Mouse (Mus musculus): ENCODE measurements around the gene Flrt3. TPM values are rescaled to one million over a fixed set of nuclear protein-coding genes. Genes with fewer than 3 reads are reported as not detected.

Gene Flrt3
- polyA plus RNA-seq, 1 experiment from 2014 or later, result 62.5 TPM

DNA sequence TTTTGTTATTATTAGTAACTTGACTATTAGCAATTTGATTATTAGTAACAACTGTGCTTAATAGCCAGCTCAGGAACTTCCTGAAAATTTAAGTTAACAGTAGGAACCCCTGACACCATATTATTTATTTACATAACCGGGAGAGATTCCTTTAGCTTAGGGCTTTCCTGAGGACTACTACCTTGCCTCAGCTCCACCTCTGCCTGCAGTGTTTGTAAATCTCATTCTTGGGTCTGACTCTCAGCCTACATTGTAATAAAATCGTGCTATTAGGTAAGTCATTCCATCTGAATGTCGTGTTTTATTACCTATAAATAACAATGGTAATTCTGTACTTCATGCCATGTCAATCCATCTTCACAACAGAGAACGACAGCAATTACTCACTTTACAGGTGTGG, 21.2 kb upstream of the Flrt3 start:
- H3K4me1 ChIP-seq (ENCODE audit: control insufficient read depth, insufficient read depth, low read length), result no peaks in the 10 kb centered on the region
- DNase-seq (ENCODE audit: low spot score), result no peak
- 85% methylated on average over 4 of the region's 4 CpGs for WGBS
- H3K4me3 ChIP-seq (ENCODE audit: low read depth, low read length), result no peak overlapping the region
- H3K9me3 ChIP-seq (replicated peaks; ENCODE audit: control insufficient read depth, low read length), result no peaks in the 10 kb centered on the region
- H3K9ac ChIP-seq (ENCODE audit: low read length), result no peak overlapping the region
- H3K4me2 ChIP-seq (ENCODE audit: low read length), result no peak overlapping the region
- H3K27me3 ChIP-seq (replicated peaks; ENCODE audit: control insufficient read depth, insufficient read depth, low read length), result no peaks in the 10 kb centered on the region
- no peak for ATAC-seq
- no peak overlapping the region for H3K27ac ChIP-seq (ENCODE audit: low read depth, low read length)
- no peaks in the 10 kb centered on the region for H3K36me3 ChIP-seq (ENCODE audit: control insufficient read depth, insufficient read depth, low read length)

DNA sequence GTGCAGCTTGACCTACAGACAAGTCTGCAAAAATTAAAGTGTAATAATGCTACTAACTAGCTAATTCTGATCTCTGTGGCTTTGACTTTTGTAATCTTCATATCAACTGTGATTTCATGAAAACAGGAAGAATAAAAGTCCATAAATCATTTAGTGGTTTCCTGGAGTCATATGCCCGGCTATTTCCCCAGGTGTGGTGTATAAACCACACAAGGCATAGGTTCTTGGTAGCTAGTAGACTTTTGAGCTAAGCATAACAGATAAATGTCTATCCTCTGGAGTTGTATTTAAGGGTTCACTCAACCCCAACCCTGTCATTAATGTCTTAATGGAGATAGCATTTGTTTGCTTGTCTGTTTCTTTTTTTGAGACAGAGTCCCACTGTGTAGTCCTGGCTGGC, 20.1 kb upstream of the Flrt3 start:
- H3K4me3 ChIP-seq (ENCODE audit: low read depth, low read length), result no peak overlapping the region
- 97% methylated on average over 1 of the region's 1 CpGs for WGBS
- H3K27me3 ChIP-seq (replicated peaks; ENCODE audit: control insufficient read depth, insufficient read depth, low read length), result no peaks in the 10 kb centered on the region
- DNase-seq (ENCODE audit: low spot score) (no peak), ATAC-seq (no peak)
- H3K9ac ChIP-seq (ENCODE audit: low read length), result no peak overlapping the region
- no peak overlapping the region for H3K27ac ChIP-seq (ENCODE audit: low read depth, low read length)
- no peaks in the 10 kb centered on the region for H3K36me3 ChIP-seq (ENCODE audit: control insufficient read depth, insufficient read depth, low read length)
- H3K4me2 ChIP-seq (ENCODE audit: low read length), result no peak overlapping the region
- no peaks in the 10 kb centered on the region for H3K9me3 ChIP-seq (replicated peaks; ENCODE audit: control insufficient read depth, low read length)
- no peaks in the 10 kb centered on the region for H3K4me1 ChIP-seq (ENCODE audit: control insufficient read depth, insufficient read depth, low read length)

DNA sequence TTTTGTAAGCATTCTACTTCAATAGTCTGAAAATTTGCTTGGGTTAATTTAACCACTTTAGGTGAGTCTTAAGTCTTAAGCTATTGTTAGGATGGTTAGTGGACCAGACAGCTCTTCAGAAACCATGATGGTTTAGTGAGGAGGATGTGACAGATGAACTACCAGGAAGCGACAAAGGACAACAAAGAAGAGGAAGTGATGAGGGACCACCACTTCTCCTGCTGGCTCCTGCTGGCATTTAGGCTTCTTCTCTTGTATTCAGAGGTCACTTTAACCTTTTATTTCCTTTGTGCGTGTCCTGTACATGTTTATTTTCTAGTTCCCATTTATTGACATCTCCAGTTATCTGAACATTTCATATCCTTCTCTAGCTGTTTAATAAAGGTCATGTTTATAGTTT, 19.6 kb upstream of the Flrt3 start:
- WGBS, result 93% methylated on average over 2 of the region's 2 CpGs
- Histone ChIP-seq H3K27ac (ENCODE audit: low read depth, low read length) (no peak overlapping the region), H3K4me1 (ENCODE audit: control insufficient read depth, insufficient read depth, low read length) (no peaks in the 10 kb centered on the region), H3K9me3 (replicated peaks; ENCODE audit: control insufficient read depth, low read length) (no peaks in the 10 kb centered on the region), H3K36me3 (ENCODE audit: control insufficient read depth, insufficient read depth, low read length) (no peaks in the 10 kb centered on the region), H3K27me3 (replicated peaks; ENCODE audit: control insufficient read depth, insufficient read depth, low read length) (no peaks in the 10 kb centered on the region), H3K9ac (ENCODE audit: low read length) (no peak overlapping the region), H3K4me3 (ENCODE audit: low read depth, low read length) (no peak overlapping the region), H3K4me2 (ENCODE audit: low read length) (no peak overlapping the region)
- DNase-seq (ENCODE audit: low spot score) (no peak), ATAC-seq (no peak)

DNA sequence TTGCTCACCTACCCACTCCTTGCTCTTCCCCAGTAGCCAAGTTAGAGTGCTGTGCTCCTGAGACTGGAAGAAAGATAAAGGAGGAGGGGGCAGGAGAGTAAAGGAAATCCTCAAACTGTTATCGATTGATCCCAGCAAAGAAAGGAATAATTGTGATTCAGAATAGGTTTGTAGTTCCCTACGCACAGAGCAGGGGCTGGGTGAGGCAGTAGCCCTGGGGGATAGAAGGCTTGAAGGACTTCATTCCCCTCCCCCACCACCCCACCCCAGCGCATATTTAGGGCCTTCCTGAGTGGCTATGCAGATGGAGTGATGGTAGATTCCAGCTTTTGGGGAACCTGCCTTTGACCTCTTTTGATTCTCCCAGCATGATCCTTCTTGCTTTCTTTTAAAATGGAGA, 5.5 kb upstream of the Flrt3 start:
- no peak for DNase-seq (ENCODE audit: low spot score)
- no peak overlapping the region for H3K27ac ChIP-seq (ENCODE audit: low read depth, low read length)
- ATAC-seq, result no peak
- WGBS, result 29% methylated on average over 3 of the region's 3 CpGs
- H3K27me3 ChIP-seq (replicated peaks; ENCODE audit: control insufficient read depth, insufficient read depth, low read length), result no peaks in the 10 kb centered on the region
- H3K4me1 ChIP-seq (ENCODE audit: control insufficient read depth, insufficient read depth, low read length), result no peaks in the 10 kb centered on the region
- no peaks in the 10 kb centered on the region for H3K36me3 ChIP-seq (ENCODE audit: control insufficient read depth, insufficient read depth, low read length)
- H3K9me3 ChIP-seq (replicated peaks; ENCODE audit: control insufficient read depth, low read length), result no peaks in the 10 kb centered on the region
- no peak overlapping the region for H3K4me3 ChIP-seq (ENCODE audit: low read depth, low read length)
- H3K9ac ChIP-seq (ENCODE audit: low read length), result no peak overlapping the region
- no peak overlapping the region for H3K4me2 ChIP-seq (ENCODE audit: low read length)

DNA sequence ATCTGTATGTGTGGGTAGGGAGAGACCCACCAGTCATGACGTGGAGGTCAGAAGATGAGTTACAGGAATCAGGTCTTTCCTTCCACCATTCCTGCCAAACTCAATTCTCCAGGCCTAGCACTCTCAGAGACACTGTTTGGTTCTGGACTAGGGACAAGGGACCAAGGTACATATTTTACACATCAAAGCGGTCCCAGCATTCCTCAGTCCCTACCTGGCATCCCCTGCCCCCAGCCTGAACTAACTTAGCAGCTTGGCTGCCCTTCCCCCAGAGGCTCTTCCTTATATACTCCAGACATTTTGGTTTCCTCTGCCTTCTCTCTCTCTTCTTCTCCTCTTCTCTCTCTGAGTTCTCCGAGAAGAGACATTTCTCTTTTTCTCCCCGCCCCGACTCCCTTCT, 2.2 kb upstream of the Flrt3 start:
- DNase-seq (ENCODE audit: low spot score) (no peak), ATAC-seq (no peak)
- Histone ChIP-seq H3K9ac (ENCODE audit: low read length) (no peak overlapping the region), H3K27ac (ENCODE audit: low read depth, low read length) (no peak overlapping the region), H3K9me3 (replicated peaks; ENCODE audit: control insufficient read depth, low read length) (no peaks in the 10 kb centered on the region), H3K4me3 (ENCODE audit: low read depth, low read length) (no peak overlapping the region), H3K27me3 (replicated peaks; ENCODE audit: control insufficient read depth, insufficient read depth, low read length) (no peaks in the 10 kb centered on the region), H3K36me3 (ENCODE audit: control insufficient read depth, insufficient read depth, low read length) (no peaks in the 10 kb centered on the region), H3K4me1 (ENCODE audit: control insufficient read depth, insufficient read depth, low read length) (no peaks in the 10 kb centered on the region; the same call in 1 of the 2 replicates), H3K4me2 (ENCODE audit: low read length) (no peak overlapping the region)
- WGBS, result 89% methylated on average over 5 of the region's 5 CpGs

DNA sequence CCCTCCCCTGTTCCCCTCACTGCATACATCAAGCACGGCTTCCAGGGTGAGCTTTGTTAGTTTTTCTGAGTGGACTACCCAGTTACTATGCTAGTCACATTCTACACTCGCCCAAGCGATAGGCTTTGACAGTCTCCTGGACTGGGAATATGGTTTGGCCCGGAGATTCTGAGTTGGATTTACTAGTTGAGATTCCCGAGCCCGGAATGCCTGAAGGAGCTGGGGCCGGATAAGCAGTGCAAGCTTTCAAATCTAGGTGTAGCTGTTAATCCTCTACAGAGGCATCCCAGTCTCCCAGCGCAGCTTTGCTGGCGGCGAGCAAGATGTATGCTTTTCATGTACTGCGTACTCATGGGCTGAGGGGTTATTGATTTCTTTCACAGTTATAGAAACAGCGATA, 812 bp downstream of the Flrt3 start:
- Histone ChIP-seq H3K27ac (ENCODE audit: low read depth, low read length) (peak overlapping the region; percentile 84), H3K9ac (ENCODE audit: low read length) (peak overlapping the region; percentile 74), H3K4me1 (ENCODE audit: control insufficient read depth, insufficient read depth, low read length) (peaks cover 12% of the 10 kb centered on the region), H3K36me3 (ENCODE audit: control insufficient read depth, insufficient read depth, low read length) (no peaks in the 10 kb centered on the region), H3K27me3 (replicated peaks; ENCODE audit: control insufficient read depth, insufficient read depth, low read length) (no peaks in the 10 kb centered on the region), H3K4me2 (ENCODE audit: low read length) (peak overlapping the region; percentile 69), H3K4me3 (ENCODE audit: low read depth, low read length) (peak overlapping the region; percentile 60), H3K9me3 (replicated peaks; ENCODE audit: control insufficient read depth, low read length) (no peaks in the 10 kb centered on the region)
- WGBS, result under 1% methylated on average over 12 of the region's 12 CpGs
- ATAC-seq, result peak; percentile 42
- DNase-seq (ENCODE audit: low spot score), result peak; percentile 80

DNA sequence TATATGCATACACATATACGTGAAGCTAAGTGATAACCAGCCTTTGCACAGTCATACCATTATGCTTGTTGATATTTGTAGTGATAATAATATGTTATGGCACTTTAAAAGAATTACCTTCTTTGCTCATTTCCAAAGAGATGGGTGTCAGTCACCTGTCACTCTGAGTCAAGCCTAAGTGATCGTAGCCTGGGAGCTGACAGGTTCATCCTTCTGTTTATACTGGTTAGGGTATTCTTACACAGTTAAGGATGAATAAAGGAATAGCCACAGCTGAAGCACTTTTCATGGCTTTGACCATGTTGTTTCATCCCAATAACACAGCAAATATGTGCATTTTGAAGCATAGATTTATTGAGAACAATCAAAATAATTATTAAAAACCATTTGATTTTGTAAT, 1.5 kb downstream of the Flrt3 start:
- H3K9ac ChIP-seq (ENCODE audit: low read length), result peak overlapping the region; percentile 74
- 4% methylated on average over 2 of the region's 2 CpGs for WGBS
- H3K9me3 ChIP-seq (replicated peaks; ENCODE audit: control insufficient read depth, low read length), result no peaks in the 10 kb centered on the region
- H3K36me3 ChIP-seq (ENCODE audit: control insufficient read depth, insufficient read depth, low read length), result no peaks in the 10 kb centered on the region
- H3K27me3 ChIP-seq (replicated peaks; ENCODE audit: control insufficient read depth, insufficient read depth, low read length), result no peaks in the 10 kb centered on the region
- peak overlapping the region; percentile 60 for H3K4me3 ChIP-seq (ENCODE audit: low read depth, low read length)
- ATAC-seq (no peak), DNase-seq (ENCODE audit: low spot score) (peak; percentile 47)
- peak overlapping the region; percentile 60; the same call in 1 of the 2 replicates for H3K27ac ChIP-seq (ENCODE audit: low read depth, low read length)
- peaks cover 15% of the 10 kb centered on the region for H3K4me1 ChIP-seq (ENCODE audit: control insufficient read depth, insufficient read depth, low read length)
- peak overlapping the region; percentile 69 for H3K4me2 ChIP-seq (ENCODE audit: low read length)

DNA sequence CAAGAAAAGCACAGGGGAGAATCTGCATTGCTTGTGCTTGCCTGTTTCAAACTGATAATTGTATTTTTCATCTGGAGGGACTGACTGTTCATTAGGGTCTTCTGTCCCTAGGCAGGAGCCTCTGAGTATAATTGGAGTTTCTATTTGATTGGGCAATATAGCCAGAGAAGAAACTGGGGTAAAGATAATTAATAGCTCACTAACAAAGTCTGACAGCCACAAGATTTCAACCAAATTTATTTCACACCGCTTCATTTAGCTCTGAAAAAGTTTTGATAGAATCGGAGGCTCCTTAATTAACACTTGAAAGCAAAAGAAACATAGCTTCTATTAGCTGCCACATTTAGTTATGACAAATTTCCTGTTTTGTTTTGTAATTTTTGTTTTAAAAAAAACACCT, 2.2 kb downstream of the Flrt3 start:
- WGBS, result 0% methylated on average over 2 of the region's 2 CpGs
- H3K27ac ChIP-seq (ENCODE audit: low read depth, low read length), result peak overlapping the region; percentile 33; the same call in 1 of the 2 replicates
- H3K9ac ChIP-seq (ENCODE audit: low read length), result peak overlapping the region; percentile 58
- DNase-seq (ENCODE audit: low spot score) (peak; percentile 64), ATAC-seq (no peak)
- H3K27me3 ChIP-seq (replicated peaks; ENCODE audit: control insufficient read depth, insufficient read depth, low read length), result no peaks in the 10 kb centered on the region
- peak overlapping the region; percentile 69 for H3K4me2 ChIP-seq (ENCODE audit: low read length)
- no peaks in the 10 kb centered on the region for H3K36me3 ChIP-seq (ENCODE audit: control insufficient read depth, insufficient read depth, low read length)
- H3K4me3 ChIP-seq (ENCODE audit: low read depth, low read length), result peak overlapping the region; percentile 60
- H3K9me3 ChIP-seq (replicated peaks; ENCODE audit: control insufficient read depth, low read length), result no peaks in the 10 kb centered on the region
- peaks cover 16% of the 10 kb centered on the region for H3K4me1 ChIP-seq (ENCODE audit: control insufficient read depth, insufficient read depth, low read length)

DNA sequence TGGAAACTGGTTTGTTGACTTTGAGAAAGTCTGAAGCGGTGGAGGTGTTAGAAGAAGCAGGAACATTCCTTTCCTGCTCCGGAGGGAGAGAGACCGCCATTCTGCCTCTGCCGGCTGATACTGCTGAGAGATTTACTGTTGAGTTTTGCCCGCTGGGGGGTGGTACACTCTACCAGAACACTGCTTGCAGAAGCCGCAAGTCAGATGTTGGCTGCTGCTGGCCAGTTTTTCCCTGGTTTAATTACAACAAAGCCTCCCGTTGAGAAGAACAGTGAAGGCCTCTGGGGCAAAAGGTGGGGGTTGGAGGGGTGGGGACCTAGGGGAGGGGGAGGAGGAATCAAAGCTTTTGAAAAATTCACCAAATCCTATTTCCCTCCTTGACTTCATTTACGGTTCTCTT, 3.0 kb downstream of the Flrt3 start:
- Histone ChIP-seq H3K27ac (ENCODE audit: low read depth, low read length) (peak overlapping the region; percentile 33; the same call in 1 of the 2 replicates), H3K36me3 (ENCODE audit: control insufficient read depth, insufficient read depth, low read length) (no peaks in the 10 kb centered on the region), H3K4me1 (ENCODE audit: control insufficient read depth, insufficient read depth, low read length) (peaks cover 16% of the 10 kb centered on the region), H3K4me2 (ENCODE audit: low read length) (peak overlapping the region; percentile 69), H3K4me3 (ENCODE audit: low read depth, low read length) (peak overlapping the region; percentile 60), H3K9ac (ENCODE audit: low read length) (peak overlapping the region; percentile 58), H3K27me3 (replicated peaks; ENCODE audit: control insufficient read depth, insufficient read depth, low read length) (no peaks in the 10 kb centered on the region), H3K9me3 (replicated peaks; ENCODE audit: control insufficient read depth, low read length) (no peaks in the 10 kb centered on the region)
- peak; percentile 64 for ATAC-seq
- 0% methylated on average over 8 of the region's 8 CpGs for WGBS
- peak; percentile 95 for DNase-seq (ENCODE audit: low spot score)

Measured in forebrain, embryonic 14.5 days (tissue).